Mouse (Mus musculus) stomach, embryonic 15.5 days (tissue): ENCODE results near the gene Smim1. TPM values are rescaled to one million over a fixed set of nuclear protein-coding genes. Genes with fewer than 3 reads are reported as not detected.
A peak's percentile ranks its signal among the peaks of the same experiment; 100 is the strongest.

Experiments
- ATAC-seq: fragments of 200-750 bp; cut with Nextera tagmentation; 2 replicates; pipeline ENCODE4 v1.8.0; 2017; ENCODE audit warnings: low read depth, moderate number of reproducible peaks, moderate TSS enrichment; ENCODE audit not compliant: insufficient read depth, low FRiP score
- H3K27ac ChIP-seq: fragments of 300-500 bp; sonication (generic); 2 replicates; pipeline ENCODE4 v1.5.1; 2015; ENCODE audit warnings: mild to moderate bottlenecking, inconsistent platforms
- H3K27me3 ChIP-seq: fragments of 300-500 bp; sonication (generic); replicated peaks from 2 replicates; pipeline ENCODE4 v1.6.1; 2015; ENCODE audit warnings: inconsistent platforms
- H3K36me3 ChIP-seq: fragments of 300-500 bp; sonication (generic); 2 replicates; pipeline ENCODE4 v1.6.1; 2015; ENCODE audit warnings: inconsistent platforms
- H3K4me1 ChIP-seq: fragments of 300-500 bp; sonication (generic); 2 replicates; pipeline ENCODE4 v1.6.1; 2015; ENCODE audit warnings: inconsistent platforms
- H3K4me2 ChIP-seq: fragments of 300-500 bp; sonication (generic); 2 replicates; pipeline ENCODE4 v1.6.1; 2015; ENCODE audit warnings: mild to moderate bottlenecking, inconsistent platforms
- H3K4me3 ChIP-seq: fragments of 300-500 bp; sonication (generic); replicated peaks from 2 replicates; pipeline ENCODE4 v1.5.1; 2015; ENCODE audit warnings: inconsistent platforms
- H3K9ac ChIP-seq: fragments of 300-500 bp; sonication (generic); 2 replicates; pipeline ENCODE4 v1.6.1; 2015; ENCODE audit warnings: inconsistent platforms
- H3K9me3 ChIP-seq: fragments of 300-500 bp; sonication (generic); 2 replicates; pipeline ENCODE4 v1.6.1; 2016; ENCODE audit warnings: inconsistent platforms
- WGBS: fragments of 180-500 bp; shearing (Covaris S2); methylation state at CpG from one replicate; pipeline ENCODE4 v1.1.7; 2015; 5-methylcytosine and 5-hydroxymethylcytosine counted together
- polyA plus RNA-seq: library from polyadenylated mRNA; unstranded; fragments of >200 nt; fragmentation: Nextera tagmentation; extraction: Ambion mirVana; gene quantifications from 2 replicates; pipeline ENCODE4 v1.2.1, GENCODE M21; 2015

Gene Smim1
- polyA plus RNA-seq, 1 experiment from 2014 or later, result 73.8 TPM

DNA sequence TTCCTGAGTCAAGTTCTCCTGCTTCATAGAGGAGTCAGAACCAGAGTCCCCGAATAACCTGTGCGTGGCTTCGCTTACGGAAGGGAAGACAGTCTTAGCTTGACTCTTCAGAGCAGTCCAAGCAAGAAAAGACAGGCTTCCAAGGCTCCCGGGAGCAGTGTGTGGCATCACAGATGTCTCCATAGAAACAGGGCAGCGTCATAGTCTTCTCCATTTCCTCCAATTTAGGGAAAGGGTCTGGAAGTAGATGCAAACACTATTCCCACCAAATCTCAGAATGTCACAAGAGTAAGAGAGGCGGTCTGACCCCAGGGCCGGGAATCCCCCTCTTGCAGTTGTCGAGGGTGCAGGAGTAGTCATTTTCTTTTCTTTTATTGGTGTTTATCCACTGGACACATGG is 16.5 kb upstream of the Smim1 start, which contains the start of gene Ccdc27:
Gene Ccdc27, minus strand, starts transcription at position 101 of the 400 bp plus-strand sequence.
- 84% methylated on average over 9 of the region's 9 CpGs for WGBS
- ATAC-seq, result no peak
- no peak within 1 kb of the TSS for H3K27ac ChIP-seq

GRCm38 (mm10) chr4:154037123-154037522 is 11.1 kb upstream of the Smim1 start:
- no peaks in the 10 kb centered on the region for H3K36me3 ChIP-seq
- no peak overlapping the region for H3K4me3 ChIP-seq
- 47% methylated on average over 3 of the region's 3 CpGs for WGBS
- H3K4me2 ChIP-seq, result no peak overlapping the region
- no peak overlapping the region for H3K27ac ChIP-seq
- H3K27me3 ChIP-seq, result no peaks in the 10 kb centered on the region; the same call in 1 of the 2 replicates
- no peaks in the 10 kb centered on the region for H3K4me1 ChIP-seq
- no peaks in the 10 kb centered on the region for H3K9me3 ChIP-seq
- H3K9ac ChIP-seq, result no peak overlapping the region
- no peak for ATAC-seq

More for the DNA sequence above, 16.5 kb upstream of the Smim1 start, which contains the start of gene Ccdc27:
- no peak within 1 kb of the TSS for H3K9ac ChIP-seq
- no peak within 1 kb of the TSS for H3K4me3 ChIP-seq
- no peaks in the 10 kb centered on the region for H3K9me3 ChIP-seq
- no peaks in the 10 kb centered on the region for H3K36me3 ChIP-seq
- H3K4me2 ChIP-seq, result no peak within 1 kb of the TSS
- no peaks in the 10 kb centered on the region for H3K4me1 ChIP-seq
- no peaks in the 10 kb centered on the region for H3K27me3 ChIP-seq

DNA sequence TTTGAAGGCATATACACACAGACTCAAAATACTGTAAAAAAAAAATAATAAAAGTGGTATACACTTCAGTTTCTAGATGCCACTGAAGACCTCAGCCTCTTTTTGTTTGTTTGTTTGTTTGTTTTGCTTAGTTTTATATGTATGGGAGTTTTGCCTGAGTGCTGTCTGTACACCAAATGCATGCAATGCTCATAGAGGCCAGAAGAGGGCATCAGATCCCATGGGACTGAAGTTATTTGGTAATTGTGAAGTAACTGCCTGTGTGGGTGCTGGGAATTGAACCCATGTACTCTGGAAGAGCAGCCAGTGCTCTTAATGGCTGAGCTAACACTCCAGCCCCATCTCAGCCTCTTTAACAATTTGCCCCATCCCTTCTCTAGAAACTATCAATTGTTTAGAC is 2.6 kb upstream of the Smim1 start:
- H3K36me3 ChIP-seq, result no peaks in the 10 kb centered on the region
- H3K4me2 ChIP-seq, result no peak overlapping the region
- no peak overlapping the region for H3K27ac ChIP-seq
- H3K4me3 ChIP-seq, result no peak overlapping the region
- peaks cover 26% of the 10 kb centered on the region for H3K4me1 ChIP-seq
- ATAC-seq, result no peak
- H3K27me3 ChIP-seq, result no peaks in the 10 kb centered on the region
- no peak overlapping the region for H3K9ac ChIP-seq
- H3K9me3 ChIP-seq, result no peaks in the 10 kb centered on the region

- no peak overlapping the region for H3K27ac ChIP-seq
- H3K4me2 ChIP-seq, result no peak overlapping the region
- peaks cover 31% of the 10 kb centered on the region for H3K4me1 ChIP-seq
- ATAC-seq, result no peak
- H3K36me3 ChIP-seq, result no peaks in the 10 kb centered on the region
- no peaks in the 10 kb centered on the region for H3K27me3 ChIP-seq
- no peak overlapping the region for H3K9ac ChIP-seq
- no peaks in the 10 kb centered on the region for H3K9me3 ChIP-seq
- WGBS, result 78% methylated on average over 7 of the region's 7 CpGs
- H3K4me3 ChIP-seq, result no peak overlapping the region
Observed at GRCm38 (mm10) chr4:154028066-154028465, 2.0 kb upstream of the Smim1 start.

- Histone ChIP-seq H3K4me3 (peak overlapping the region; percentile 49), H3K4me2 (peak overlapping the region; percentile 77), H3K27ac (no peak overlapping the region), H3K4me1 (peaks cover 37% of the 10 kb centered on the region), H3K27me3 (no peaks in the 10 kb centered on the region), H3K9me3 (no peaks in the 10 kb centered on the region), H3K36me3 (peaks cover 3% of the 10 kb centered on the region; the same call in 1 of the 2 replicates), H3K9ac (peak overlapping the region; percentile 23; the same call in 1 of the 2 replicates)
- 22% methylated on average over 2 of the region's 2 CpGs for WGBS
- ATAC-seq, result no peak
Observed at GRCm38 (mm10) chr4:154026441-154026761, 371 bp upstream of the Smim1 start.

DNA sequence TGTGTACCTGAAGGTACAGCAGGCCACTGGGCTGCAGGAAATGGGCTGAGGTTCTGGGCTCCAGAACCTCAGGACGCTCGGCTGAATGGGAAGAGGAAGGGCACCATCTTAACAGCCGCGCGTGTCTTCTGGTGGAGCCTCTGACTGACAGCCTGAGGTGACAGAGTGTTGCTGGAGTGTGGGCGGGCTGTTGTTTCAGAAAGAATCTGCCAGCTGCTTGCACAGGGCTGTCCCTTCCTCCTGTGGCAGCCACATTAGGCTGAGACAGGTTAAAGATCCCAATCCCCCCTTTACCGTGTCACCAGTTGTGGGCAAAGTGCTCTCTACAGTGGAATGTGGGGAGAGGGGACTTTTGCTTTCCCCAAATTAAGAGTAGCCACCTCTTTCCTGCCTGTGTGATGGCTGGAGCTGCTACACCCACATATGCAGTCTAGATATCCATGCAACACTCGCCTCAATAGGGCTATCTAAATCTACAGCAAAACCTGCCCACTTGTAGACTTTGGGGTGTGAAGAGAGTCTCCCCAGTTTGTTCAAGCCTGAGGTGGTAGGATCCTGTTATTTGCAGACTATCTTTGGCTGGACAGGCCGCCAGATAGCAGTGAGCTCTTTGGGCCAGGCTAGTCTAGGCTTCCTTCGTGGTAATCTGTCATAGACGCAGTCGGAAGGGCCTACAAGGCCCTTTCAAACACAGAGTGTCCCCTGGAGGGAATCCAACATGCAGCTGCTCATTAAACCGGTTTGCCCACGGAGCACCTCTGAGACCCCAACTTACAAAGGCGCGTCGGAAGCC is 1.1 kb downstream of the Smim1 start:
- Histone ChIP-seq H3K4me3 (peak overlapping the region; percentile 49), H3K4me2 (peak overlapping the region; percentile 77), H3K36me3 (peaks cover 10% of the 10 kb centered on the region; the same call in 1 of the 2 replicates), H3K27ac (peak overlapping the region; percentile 75), H3K9me3 (no peaks in the 10 kb centered on the region), H3K4me1 (peaks cover 37% of the 10 kb centered on the region), H3K27me3 (no peaks in the 10 kb centered on the region), H3K9ac (peak overlapping the region; percentile 23)
- ATAC-seq, result no peak
- 33% methylated on average over 17 of the region's 17 CpGs for WGBS

DNA sequence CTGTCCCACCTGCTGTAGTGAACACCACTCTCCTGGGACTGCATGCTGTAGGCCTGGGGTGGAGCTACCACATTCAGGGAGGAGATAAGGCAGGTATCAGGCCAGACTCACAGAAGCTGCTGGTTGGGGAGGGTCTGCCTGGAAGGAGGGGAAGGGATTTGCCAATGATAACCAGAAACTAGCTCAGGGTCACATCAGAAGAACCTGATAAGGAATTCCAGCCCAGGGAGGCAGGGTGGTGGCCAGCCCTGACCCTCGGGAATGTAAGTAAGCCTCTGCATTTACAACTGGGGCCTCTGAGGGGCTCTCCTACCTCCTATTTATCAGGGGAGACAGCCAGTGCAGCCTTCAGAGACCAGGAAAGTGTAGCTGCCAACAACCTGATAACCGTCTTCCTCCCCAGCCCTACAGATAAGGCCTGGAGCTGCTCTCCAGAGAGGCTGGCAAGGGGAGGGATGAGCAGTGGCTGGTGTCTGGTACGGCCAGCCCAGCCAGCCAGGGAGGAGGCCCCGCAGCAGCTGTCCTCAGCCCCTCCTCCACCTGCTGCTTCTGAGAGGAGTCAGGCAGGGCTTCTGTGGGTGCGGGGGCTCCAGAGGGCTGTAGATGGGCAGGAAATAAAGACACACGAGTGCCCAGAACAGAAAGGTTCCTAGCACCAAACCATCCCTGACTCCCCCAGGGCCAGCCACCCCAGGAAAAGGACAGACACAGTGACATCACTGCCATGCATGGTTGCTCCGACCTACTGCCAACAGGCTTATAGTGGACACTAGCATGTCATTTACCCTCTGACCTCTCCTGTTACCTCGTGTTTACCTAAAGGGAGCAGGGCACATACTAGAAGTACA is 2.1 kb downstream of the Smim1 start:
- H3K4me1 ChIP-seq, result peaks cover 37% of the 10 kb centered on the region

GRCm38 (mm10) chr4:154022844-154023243 is 3.2 kb downstream of the Smim1 start:
- H3K4me3 ChIP-seq, result no peak overlapping the region
- WGBS, result 32% methylated on average over 4 of the region's 4 CpGs
- H3K27ac ChIP-seq, result peak overlapping the region; percentile 31; the same call in 1 of the 2 replicates
- H3K27me3 ChIP-seq, result no peaks in the 10 kb centered on the region
- 0 out of 2 replicates have a peak overlapping the region, but pooled peaks have one; percentile 3 for H3K4me2 ChIP-seq
- peaks cover 27% of the 10 kb centered on the region for H3K36me3 ChIP-seq
- H3K4me1 ChIP-seq, result peaks cover 37% of the 10 kb centered on the region
- no peaks in the 10 kb centered on the region for H3K9me3 ChIP-seq
- no peak overlapping the region for H3K9ac ChIP-seq
- no peak for ATAC-seq

More for the DNA sequence above, 2.1 kb downstream of the Smim1 start:
- no peak overlapping the region for H3K9ac ChIP-seq
- WGBS, result 10% methylated on average over 8 of the region's 8 CpGs
- peak overlapping the region; percentile 75 for H3K27ac ChIP-seq
- no peaks in the 10 kb centered on the region for H3K27me3 ChIP-seq
- H3K4me3 ChIP-seq, result peak overlapping the region; percentile 49; the same call in 1 of the 2 replicates
- peak overlapping the region; percentile 77 for H3K4me2 ChIP-seq
- ATAC-seq, result peak; percentile 78
- H3K9me3 ChIP-seq, result no peaks in the 10 kb centered on the region
- peaks cover 16% of the 10 kb centered on the region for H3K36me3 ChIP-seq

- H3K4me2 ChIP-seq, result no peak overlapping the region
- no peak overlapping the region for H3K9ac ChIP-seq
- H3K9me3 ChIP-seq, result no peaks in the 10 kb centered on the region
- H3K4me1 ChIP-seq, result peaks cover 37% of the 10 kb centered on the region
- H3K27ac ChIP-seq, result peak overlapping the region; percentile 31; the same call in 1 of the 2 replicates
- no peaks in the 10 kb centered on the region for H3K27me3 ChIP-seq
- no peak overlapping the region for H3K4me3 ChIP-seq
- no peak for ATAC-seq
- peaks cover 29% of the 10 kb centered on the region for H3K36me3 ChIP-seq
- WGBS, result 82% methylated on average over 4 of the region's 4 CpGs
Observed at GRCm38 (mm10) chr4:154022407-154022806, 3.6 kb downstream of the Smim1 start.

- no peak for ATAC-seq
- WGBS, result 88% methylated on average over 9 of the region's 9 CpGs
- peaks cover 37% of the 10 kb centered on the region for H3K36me3 ChIP-seq
- H3K27me3 ChIP-seq, result no peaks in the 10 kb centered on the region
- H3K4me2 ChIP-seq, result no peak overlapping the region
- H3K9ac ChIP-seq, result no peak overlapping the region
- no peak overlapping the region for H3K4me3 ChIP-seq
- no peak overlapping the region; the same call in 1 of the 2 replicates for H3K27ac ChIP-seq
- no peaks in the 10 kb centered on the region for H3K9me3 ChIP-seq
- H3K4me1 ChIP-seq, result peaks cover 35% of the 10 kb centered on the region
Observed at GRCm38 (mm10) chr4:154021432-154021831, 4.6 kb downstream of the Smim1 start.

- Histone ChIP-seq H3K4me1 (peaks cover 20% of the 10 kb centered on the region), H3K9ac (no peak overlapping the region), H3K27ac (no peak overlapping the region), H3K36me3 (peaks cover 49% of the 10 kb centered on the region), H3K4me2 (no peak overlapping the region), H3K9me3 (no peaks in the 10 kb centered on the region), H3K4me3 (no peak overlapping the region), H3K27me3 (no peaks in the 10 kb centered on the region)
- 61% methylated on average over 7 of the region's 7 CpGs for WGBS
- no peak for ATAC-seq
Observed at GRCm38 (mm10) chr4:154019571-154019970, 6.5 kb downstream of the Smim1 start.

- H3K27ac ChIP-seq, result no peak overlapping the region
- H3K4me3 ChIP-seq, result no peak overlapping the region
- no peak overlapping the region for H3K4me2 ChIP-seq
- H3K4me1 ChIP-seq, result peaks cover 19% of the 10 kb centered on the region
- H3K36me3 ChIP-seq, result peaks cover 39% of the 10 kb centered on the region
- WGBS, result 91% methylated on average over 11 of the region's 11 CpGs
- H3K27me3 ChIP-seq, result no peaks in the 10 kb centered on the region
- H3K9ac ChIP-seq, result no peak overlapping the region
- ATAC-seq, result no peak
- H3K9me3 ChIP-seq, result no peaks in the 10 kb centered on the region
Observed at GRCm38 (mm10) chr4:154015476-154015875, 10.6 kb downstream of the Smim1 start.
